Mouse (Mus musculus) ES-E14 (cell line): ENCODE measurements around the gene Lrba. TPM values are rescaled to one million over a fixed set of nuclear protein-coding genes. Genes with fewer than 3 reads are reported as not detected.

ENCODE experiments used
- DNase-seq: peaks from one replicate; pipeline ENCODE4 v3.0.0-alpha.2; 2013; ENCODE audit warnings: low read depth, low spot score
- H3K27ac ChIP-seq: 2 replicates; pipeline ENCODE4 v1.5.1; 2012; ENCODE audit warnings: low read depth, mild to moderate bottlenecking, low read length, moderate library complexity, mixed read lengths; ENCODE audit not compliant: poor library complexity, insufficient read depth, severe bottlenecking
- H3K36me3 ChIP-seq: 2 replicates; pipeline ENCODE4 v1.6.1; 2012; ENCODE audit warnings: mild to moderate bottlenecking, low read length, moderate library complexity, mixed read lengths; ENCODE audit not compliant: control insufficient read depth, poor library complexity, insufficient read depth, severe bottlenecking
- H3K4me1 ChIP-seq, 2 experiments: fragments of 150-350 bp in 1 of 2; sonication (generic) in 1 of 2; 2 replicates each; pipeline ENCODE4 v1.6.1; 2012; ENCODE audit warnings: low read length in 2 of 2, mild to moderate bottlenecking in 1 of 2, mixed read lengths in 1 of 2; ENCODE audit not compliant: control insufficient read depth in 2 of 2, insufficient read depth in 2 of 2, poor library complexity in 1 of 2
- H3K4me3 ChIP-seq, 2 experiments: fragments of 150-350 bp in 1 of 2; sonication (generic) in 1 of 2; 2 replicates each; pipeline ENCODE4 v1.5.1; 2012; ENCODE audit warnings: low read length in 2 of 2, low read depth in 1 of 2, mild to moderate bottlenecking in 1 of 2, mixed read lengths in 1 of 2; ENCODE audit not compliant: insufficient read depth in 1 of 2, poor library complexity in 1 of 2, severe bottlenecking in 1 of 2
- H3K9ac ChIP-seq: 2 replicates; pipeline ENCODE4 v1.6.1; 2012; ENCODE audit warnings: low read depth, mild to moderate bottlenecking, low read length, mixed read lengths; ENCODE audit not compliant: poor library complexity, insufficient read depth, severe bottlenecking
- H3K9me3 ChIP-seq: fragments of 150-350 bp; sonication (generic); 2 replicates; pipeline ENCODE4 v1.6.1; 2012; ENCODE audit warnings: low read depth, mild to moderate bottlenecking, low read length; ENCODE audit not compliant: control insufficient read depth, insufficient read depth
- CHD2 ChIP-seq: IDR thresholded peaks from 2 replicates; pipeline ENCODE4 v1.6.1; 2014; ENCODE audit warnings: mild to moderate bottlenecking, low read depth, low read length, inconsistent platforms
- HCFC1 ChIP-seq: IDR thresholded peaks from 2 replicates; pipeline ENCODE4 v1.6.1; 2012; ENCODE audit warnings: low read length, inconsistent platforms, borderline replicate concordance; ENCODE audit not compliant: insufficient read depth
- MAFK ChIP-seq: IDR thresholded peaks from 2 replicates; pipeline ENCODE4 v1.6.1; 2014; ENCODE audit warnings: mild to moderate bottlenecking, low read depth, low read length, inconsistent platforms; ENCODE audit not compliant: insufficient read depth
- ZC3H11A ChIP-seq: IDR thresholded peaks from 2 replicates; pipeline ENCODE4 v1.6.1; 2012; ENCODE audit warnings: low read depth, mild to moderate bottlenecking, inconsistent platforms, low read length, borderline replicate concordance
- ZNF384 ChIP-seq: IDR thresholded peaks from 2 replicates; pipeline ENCODE4 v1.6.1; 2012; ENCODE audit warnings: low read depth, low read length, inconsistent platforms
- in situ Hi-C, 2 experiments: fragments of 600-800 bp; cut with MboI; formaldehyde crosslinking; loops; one replicate each; pipeline ENCODE4 v1.15.1; 2025; ENCODE audit warnings: low sequenced_read_pairs in 2 of 2, inconsistent platforms in 1 of 2; ENCODE audit not compliant: unreplicated experiment in 2 of 2
- total RNA-seq: library from RNA; depleted of rRNA; stranded (reverse); fragments of 300-350 nt; gene quantifications from 2 replicates; pipeline ENCODE4 v1.2.3, GENCODE M21; 2012

The Lrba gene
- total RNA-seq, 1 experiment, result 14.7 TPM

DNA sequence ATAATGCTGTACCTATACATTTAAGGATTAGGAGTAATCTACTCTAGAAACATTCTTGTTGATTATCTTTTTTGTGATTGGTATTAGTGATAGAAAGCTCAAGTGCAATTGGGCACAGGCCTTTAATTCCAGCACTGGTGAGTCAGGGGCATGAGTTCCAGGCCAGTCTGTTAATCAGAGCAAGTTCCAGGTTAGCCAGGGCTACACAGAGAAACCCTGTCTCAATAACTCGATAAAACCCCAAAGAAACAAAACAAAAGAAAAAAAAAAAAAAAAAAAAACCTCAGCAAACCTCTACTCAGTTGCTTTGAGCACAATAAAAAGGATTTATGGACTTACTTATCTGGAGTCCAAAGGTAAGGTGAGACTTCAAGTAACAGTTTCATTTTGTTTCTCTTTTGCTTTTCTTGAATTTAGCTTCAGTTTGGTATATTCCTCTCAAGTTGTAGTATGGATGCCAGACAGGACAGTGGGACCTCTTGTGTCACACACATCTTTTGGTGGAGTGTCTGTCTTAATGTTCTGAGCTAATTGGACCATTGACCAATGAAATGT, 7.1 kb downstream of the Lrba start:
- H3K9me3 ChIP-seq, result no peaks in the 10 kb centered on the region
- no peak overlapping the region for H3K9ac ChIP-seq
- no peak overlapping the region for H3K27ac ChIP-seq
- no peak for DNase-seq
- no peak overlapping the region for H3K4me3 ChIP-seq
- H3K36me3 ChIP-seq, result no peaks in the 10 kb centered on the region; the same call in 1 of the 2 replicates
- TF ChIP-seq MAFK (no peak), CHD2 (no peak)
- no peaks in the 10 kb centered on the region for H3K4me1 ChIP-seq
- in situ Hi-C loops, result no loop called here

DNA sequence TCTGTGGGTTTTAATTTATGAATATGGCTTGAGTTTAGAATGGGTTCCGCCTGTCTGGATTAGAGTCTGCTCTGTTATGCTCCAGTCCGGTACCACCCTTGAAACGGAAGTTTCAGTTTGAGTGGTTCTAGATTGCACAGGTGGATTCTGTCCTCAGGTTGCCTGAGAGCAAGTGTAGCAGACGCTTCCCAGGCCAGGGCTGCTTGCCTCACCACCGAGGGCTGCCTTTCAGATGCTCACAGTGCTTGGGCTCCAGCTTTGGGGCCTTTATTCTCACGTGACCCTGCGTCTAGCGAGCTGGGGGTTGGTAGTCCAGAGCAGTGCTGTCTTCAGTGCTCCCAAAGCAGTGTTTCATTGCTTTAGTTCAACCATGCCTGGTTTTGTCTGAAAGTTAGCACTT, 22.7 kb downstream of the Lrba start:
- in situ Hi-C loops, result no loop called here
- Histone ChIP-seq H3K9ac (no peak overlapping the region), H3K36me3 (no peaks in the 10 kb centered on the region), H3K4me3 (no peak overlapping the region), H3K4me1 (peaks cover 0 to 3% of the 10 kb centered on the region in 2 experiments; a peak in 1 of 4 replicates), H3K9me3 (no peaks in the 10 kb centered on the region), H3K27ac (no peak overlapping the region)
- no peak for TF ChIP-seq HCFC1
- TF ChIP-seq CHD2, result no peak
- DNase-seq, result no peak

DNA sequence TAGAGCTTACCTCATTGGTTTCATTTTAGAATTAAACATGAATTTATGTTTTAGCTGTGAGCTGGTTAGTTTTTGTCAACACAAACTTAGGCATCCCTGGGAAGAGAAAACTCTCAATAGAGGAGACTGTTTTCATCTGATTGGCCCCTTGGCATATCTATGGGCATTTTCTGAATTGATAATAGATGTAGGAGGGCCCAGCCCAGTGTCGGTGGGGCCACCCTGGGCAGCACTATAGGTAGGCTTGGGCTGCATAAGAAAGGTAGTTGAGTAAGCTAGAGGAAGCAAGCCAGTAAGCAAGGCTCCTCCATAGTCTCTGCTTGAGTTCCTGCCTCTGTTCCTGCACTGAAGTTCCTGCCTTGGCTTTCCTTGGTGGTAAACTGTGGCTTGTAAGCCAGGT, 26.7 kb downstream of the Lrba start:
- Histone ChIP-seq H3K9ac (no peak overlapping the region), H3K36me3 (no peaks in the 10 kb centered on the region), H3K4me3 (no peak overlapping the region), H3K27ac (no peak overlapping the region), H3K4me1 (peaks cover 0 to 3% of the 10 kb centered on the region in 2 experiments; a peak in 1 of 4 replicates), H3K9me3 (no peaks in the 10 kb centered on the region)
- DNase-seq, result no peak
- no peak for TF ChIP-seq CHD2
- in situ Hi-C loops, result no loop called here

DNA sequence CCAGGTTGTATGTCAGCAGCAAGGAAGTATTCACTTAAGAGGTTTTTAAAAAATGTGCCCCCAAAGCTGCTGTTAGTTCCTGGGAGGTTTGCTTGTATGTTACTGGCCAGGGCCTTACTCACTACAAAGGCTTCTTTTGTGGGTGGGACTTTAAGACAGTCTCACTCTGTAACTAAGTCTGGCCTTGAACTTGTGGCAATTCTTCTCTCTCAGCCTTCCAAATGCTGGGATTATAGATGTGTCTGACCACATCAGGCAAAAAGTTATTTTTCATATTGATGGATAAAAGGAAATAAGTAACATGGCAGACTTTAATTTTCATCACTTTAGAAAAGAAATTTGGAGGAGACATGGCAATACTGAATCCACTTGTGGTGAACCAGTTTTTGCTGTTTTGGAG, 28.1 kb downstream of the Lrba start:
- in situ Hi-C loops, result no loop called here
- no peak overlapping the region for H3K27ac ChIP-seq
- H3K4me1 ChIP-seq, result peaks cover 0 to 3% of the 10 kb centered on the region in 2 experiments; a peak in 1 of 4 replicates

DNA sequence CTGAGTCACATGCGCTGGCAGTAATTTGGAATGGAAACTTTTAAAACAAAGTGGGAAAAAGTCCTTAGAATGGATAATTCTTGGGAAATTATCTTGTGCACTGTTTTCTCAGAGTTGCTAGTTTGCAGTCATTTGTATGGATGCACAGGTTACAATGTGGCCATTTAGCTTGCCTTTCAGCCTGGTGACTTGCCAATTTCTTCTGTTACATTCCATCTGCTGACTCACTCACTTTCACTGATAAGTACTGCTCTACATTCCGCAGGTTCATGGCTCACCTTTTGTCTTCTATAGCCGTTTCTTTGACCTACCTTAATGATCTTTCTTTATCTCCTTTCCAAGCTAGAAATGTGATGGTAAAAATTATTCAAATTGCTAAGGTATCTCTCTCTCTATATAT, 28.6 kb downstream of the Lrba start:
- Histone ChIP-seq H3K27ac (no peak overlapping the region), H3K36me3 (no peaks in the 10 kb centered on the region), H3K9ac (no peak overlapping the region), H3K4me3 (no peak overlapping the region), H3K4me1 (peaks cover 0 to 3% of the 10 kb centered on the region in 2 experiments; a peak in 1 of 4 replicates), H3K9me3 (no peaks in the 10 kb centered on the region)
- TF ChIP-seq ZC3H11A, result no peak
- TF ChIP-seq HCFC1, result no peak
- TF ChIP-seq ZNF384, result no peak
- TF ChIP-seq MAFK, result peak; percentile 54; the same call in 1 of the 2 replicates
- TF ChIP-seq CHD2, result no peak
- no peak for DNase-seq
- in situ Hi-C loops, result no loop called here

More for the DNA sequence above, 28.1 kb downstream of the Lrba start:
- no peaks in the 10 kb centered on the region for H3K36me3 ChIP-seq
- TF ChIP-seq ZNF384 (no peak), CHD2 (no peak), MAFK (no peak), HCFC1 (no peak), ZC3H11A (no peak)
- H3K9me3 ChIP-seq, result no peaks in the 10 kb centered on the region
- DNase-seq, result no peak
- no peak overlapping the region for H3K4me3 ChIP-seq
- H3K9ac ChIP-seq, result no peak overlapping the region
